Mouse (Mus musculus): ENCODE measurements around the gene Rptor. TPM values are rescaled to one million over a fixed set of nuclear protein-coding genes. Genes with fewer than 3 reads are reported as not detected.

Rptor gene
- polyA plus RNA-seq, 1 experiment from 2014 or later, result 3.9 TPM

DNA sequence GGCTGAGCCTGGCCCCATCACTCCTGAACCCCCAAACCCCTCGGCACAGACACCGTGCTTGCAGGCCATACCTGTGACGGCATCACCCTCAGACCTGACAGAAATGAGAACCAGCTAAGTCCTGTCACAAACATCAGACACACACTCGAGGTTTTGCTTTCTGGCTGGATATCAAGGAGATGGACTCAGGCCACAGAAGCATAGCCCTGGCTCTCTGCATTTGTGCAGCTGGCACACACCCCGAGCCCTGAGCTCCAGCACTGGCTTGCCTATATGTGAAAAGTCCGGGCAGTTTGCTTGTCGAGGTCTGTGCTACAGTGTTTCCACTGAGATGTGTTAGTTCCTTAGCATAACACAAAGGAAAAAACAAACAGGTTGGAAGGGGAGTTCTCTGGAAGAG is 305.0 kb downstream of the Rptor start:
- ATAC-seq (ENCODE audit: low read depth), result no peak
- no peak overlapping the region for H3K27ac ChIP-seq (ENCODE audit: low read length)
- H3K36me3 ChIP-seq (ENCODE audit: control insufficient read depth, insufficient read depth), result no peaks in the 10 kb centered on the region
- no peaks in the 10 kb centered on the region for H3K9me3 ChIP-seq (replicated peaks; ENCODE audit: control insufficient read depth, low read length)
- no peak overlapping the region for H3K4me2 ChIP-seq (ENCODE audit: low read depth, low read length)
- 35% methylated on average over 7 of the region's 7 CpGs for WGBS (ENCODE audit: insufficient replicate concordance)
- H3K4me3 ChIP-seq (ENCODE audit: low read depth, low read length), result no peak overlapping the region
- no peaks in the 10 kb centered on the region for H3K27me3 ChIP-seq (ENCODE audit: control insufficient read depth, insufficient read depth, low read depth, low read length)
- no peaks in the 10 kb centered on the region for H3K4me1 ChIP-seq (ENCODE audit: control insufficient read depth, low read depth, low read length)
- no peak overlapping the region for H3K9ac ChIP-seq (ENCODE audit: low read depth, low read length)

DNA sequence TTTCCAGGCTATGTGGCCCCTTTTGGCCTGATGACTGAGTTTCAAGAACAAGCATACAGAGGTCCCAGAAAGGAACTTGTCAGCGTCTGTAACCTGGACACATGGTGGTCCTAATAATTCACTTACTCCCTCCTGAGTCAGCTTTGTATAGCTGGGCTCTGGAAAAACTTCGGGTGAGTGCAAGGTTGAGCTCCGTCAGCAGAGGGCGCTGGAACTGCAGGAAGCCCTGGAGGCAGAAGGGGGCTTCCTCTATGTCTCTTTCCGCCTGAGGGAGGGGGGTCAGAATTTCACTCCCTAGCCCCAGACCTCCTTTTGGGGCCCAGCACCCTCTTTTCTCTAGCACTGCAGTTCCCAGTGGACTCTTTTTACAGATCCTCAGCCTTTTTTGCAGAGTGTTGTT is 306.7 kb downstream of the Rptor start:
- H3K4me1 ChIP-seq (ENCODE audit: control insufficient read depth, low read depth, low read length), result peaks cover 10% of the 10 kb centered on the region
- no peak overlapping the region for H3K27ac ChIP-seq (ENCODE audit: low read length)
- H3K4me2 ChIP-seq (ENCODE audit: low read depth, low read length), result no peak overlapping the region
- H3K27me3 ChIP-seq (ENCODE audit: control insufficient read depth, insufficient read depth, low read depth, low read length), result no peaks in the 10 kb centered on the region
- WGBS (ENCODE audit: insufficient replicate concordance), result 2% methylated on average over 5 of the region's 5 CpGs
- no peak overlapping the region for H3K4me3 ChIP-seq (ENCODE audit: low read depth, low read length)
- no peak overlapping the region for H3K9ac ChIP-seq (ENCODE audit: low read depth, low read length)
- H3K9me3 ChIP-seq (replicated peaks; ENCODE audit: control insufficient read depth, low read length), result no peaks in the 10 kb centered on the region
- no peak for ATAC-seq (ENCODE audit: low read depth)
- no peaks in the 10 kb centered on the region for H3K36me3 ChIP-seq (ENCODE audit: control insufficient read depth, insufficient read depth)

DNA sequence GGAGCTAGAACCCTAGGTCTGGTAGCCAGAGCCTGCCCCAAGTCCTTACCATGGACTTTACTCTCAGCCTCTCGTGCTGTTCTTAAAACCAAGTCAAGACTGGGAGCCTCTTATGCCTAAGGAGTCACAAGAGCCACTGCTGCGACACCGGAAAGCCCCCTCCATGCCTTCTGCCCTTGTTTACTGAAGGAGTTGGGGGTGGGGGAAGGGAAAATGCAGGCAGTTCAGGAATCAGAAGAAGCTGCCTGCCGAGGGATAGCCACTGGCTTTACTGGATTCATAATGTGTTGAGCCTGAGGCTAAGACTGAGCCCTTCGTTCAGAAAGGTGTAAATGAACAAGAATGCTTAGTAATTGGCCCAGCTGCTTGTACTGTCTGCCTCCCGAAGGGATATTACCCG is 310.1 kb downstream of the Rptor start:
- no peak for ATAC-seq (ENCODE audit: low read depth)
- 33% methylated on average over 7 of the region's 7 CpGs for WGBS (ENCODE audit: insufficient replicate concordance)
- Histone ChIP-seq H3K4me2 (ENCODE audit: low read depth, low read length) (peak overlapping the region; percentile 73), H3K4me1 (ENCODE audit: control insufficient read depth, low read depth, low read length) (peaks cover 20% of the 10 kb centered on the region), H3K9ac (ENCODE audit: low read depth, low read length) (peak overlapping the region; percentile 91), H3K27ac (ENCODE audit: low read length) (0 out of 2 replicates have a peak overlapping the region, but pooled peaks have one; percentile 33), H3K36me3 (ENCODE audit: control insufficient read depth, insufficient read depth) (peaks cover 8% of the 10 kb centered on the region), H3K27me3 (ENCODE audit: control insufficient read depth, insufficient read depth, low read depth, low read length) (no peaks in the 10 kb centered on the region), H3K9me3 (replicated peaks; ENCODE audit: control insufficient read depth, low read length) (no peaks in the 10 kb centered on the region), H3K4me3 (ENCODE audit: low read depth, low read length) (peak overlapping the region; percentile 78)

DNA sequence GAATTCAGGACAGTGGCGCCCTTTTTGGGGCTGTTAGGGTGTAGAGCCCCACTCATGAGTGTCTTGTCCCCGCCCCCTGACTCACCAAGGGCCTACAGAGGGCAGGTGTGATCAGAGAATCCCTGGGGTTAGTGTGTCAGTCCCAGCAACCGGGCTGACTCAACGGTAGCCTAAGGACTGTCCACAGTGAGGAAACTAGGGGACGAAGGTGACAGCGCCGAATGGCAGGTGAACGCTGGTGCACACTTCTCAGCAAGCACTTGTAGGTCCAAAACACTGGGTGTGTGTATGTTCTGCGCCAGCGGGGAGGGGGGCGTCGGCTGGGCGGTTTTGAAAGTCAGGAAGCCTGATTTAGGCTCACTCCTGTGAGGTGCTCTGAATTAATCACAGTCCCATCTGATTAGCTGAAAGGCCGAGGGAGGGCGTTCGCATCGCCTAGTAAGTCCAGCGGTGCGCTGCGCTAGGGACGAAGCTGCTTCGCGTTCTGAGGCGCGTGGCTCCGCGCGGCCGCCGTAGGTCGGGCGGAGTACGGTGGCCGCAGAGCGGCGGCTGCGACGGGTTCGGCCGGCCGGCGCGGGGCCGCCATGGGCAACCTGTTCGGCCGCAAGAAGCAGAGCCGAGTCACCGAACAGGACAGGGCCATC is 310.7 kb downstream of the Rptor start, which contains the start of gene Chmp6:
Gene Chmp6 (plus strand): TSS at position 151 of the 644 bp plus-strand sequence.
- H3K9ac ChIP-seq (ENCODE audit: low read depth, low read length), result peak within 1 kb of the TSS; percentile 91
- no peaks in the 10 kb centered on the region for H3K27me3 ChIP-seq (ENCODE audit: control insufficient read depth, insufficient read depth, low read depth, low read length)
- peaks cover 14% of the 10 kb centered on the region for H3K36me3 ChIP-seq (ENCODE audit: control insufficient read depth, insufficient read depth)
- ATAC-seq (ENCODE audit: low read depth), result peak; percentile 76
- peak within 1 kb of the TSS; percentile 73 for H3K4me2 ChIP-seq (ENCODE audit: low read depth, low read length)
- peak within 1 kb of the TSS; percentile 63 for H3K27ac ChIP-seq (ENCODE audit: low read length)
- H3K4me3 ChIP-seq (ENCODE audit: low read depth, low read length), result peak within 1 kb of the TSS; percentile 78
- peaks cover 20% of the 10 kb centered on the region for H3K4me1 ChIP-seq (ENCODE audit: control insufficient read depth, low read depth, low read length)
- H3K9me3 ChIP-seq (replicated peaks; ENCODE audit: control insufficient read depth, low read length), result no peaks in the 10 kb centered on the region
- WGBS (ENCODE audit: insufficient replicate concordance), result 1% methylated on average over 48 of the region's 48 CpGs

DNA sequence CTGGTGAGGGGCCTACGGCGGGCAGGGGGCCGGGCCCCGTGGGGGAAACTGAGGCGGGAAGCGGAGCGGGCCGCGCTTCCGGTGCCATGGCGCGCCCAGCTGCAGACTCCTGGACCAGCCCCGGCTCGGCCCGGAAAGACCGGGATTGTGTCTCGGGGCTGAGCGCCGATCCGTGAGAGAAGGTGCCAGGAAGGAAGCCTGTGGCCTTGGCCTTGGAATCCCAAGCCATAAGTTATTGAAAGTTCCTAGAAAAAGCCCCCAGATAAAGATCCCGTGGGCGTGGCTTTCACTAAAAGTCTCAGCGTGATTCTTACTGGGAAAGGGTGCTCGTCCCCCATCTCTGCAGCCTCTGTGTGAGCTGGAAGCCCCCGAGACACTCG is 311.2 kb downstream of the Rptor start:
- Histone ChIP-seq H3K36me3 (ENCODE audit: control insufficient read depth, insufficient read depth) (peaks cover 19% of the 10 kb centered on the region), H3K9ac (ENCODE audit: low read depth, low read length) (peak overlapping the region; percentile 91), H3K4me1 (ENCODE audit: control insufficient read depth, low read depth, low read length) (peaks cover 20% of the 10 kb centered on the region), H3K4me2 (ENCODE audit: low read depth, low read length) (peak overlapping the region; percentile 73), H3K4me3 (ENCODE audit: low read depth, low read length) (peak overlapping the region; percentile 78), H3K9me3 (replicated peaks; ENCODE audit: control insufficient read depth, low read length) (no peaks in the 10 kb centered on the region), H3K27ac (ENCODE audit: low read length) (peak overlapping the region; percentile 63), H3K27me3 (ENCODE audit: control insufficient read depth, insufficient read depth, low read depth, low read length) (no peaks in the 10 kb centered on the region)
- peak; percentile 25; the same call in 1 of the 2 replicates for ATAC-seq (ENCODE audit: low read depth)
- WGBS (ENCODE audit: insufficient replicate concordance), result 0% methylated on average over 26 of the region's 26 CpGs

DNA sequence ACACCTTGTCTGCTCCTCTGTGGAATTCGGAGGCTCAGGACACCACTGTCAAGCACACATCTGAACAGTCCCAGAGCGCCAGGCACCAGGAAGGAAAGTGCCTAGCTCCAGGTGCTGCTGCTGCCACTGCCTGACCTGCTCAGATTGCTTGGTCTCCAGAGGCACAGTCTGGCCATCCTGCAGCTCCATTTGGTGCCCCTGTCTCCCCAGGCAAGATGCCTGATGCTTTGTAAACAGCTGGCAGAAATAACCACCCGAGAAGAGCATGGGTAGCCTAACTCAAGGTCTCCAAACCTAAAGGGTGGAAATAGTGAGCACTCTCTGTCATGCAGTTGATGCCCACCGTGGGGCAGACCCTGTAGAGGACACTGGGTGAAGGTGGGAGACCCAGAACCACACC is 311.7 kb downstream of the Rptor start:
- Histone ChIP-seq H3K27me3 (ENCODE audit: control insufficient read depth, insufficient read depth, low read depth, low read length) (no peaks in the 10 kb centered on the region), H3K4me2 (ENCODE audit: low read depth, low read length) (peak overlapping the region; percentile 73), H3K4me3 (ENCODE audit: low read depth, low read length) (peak overlapping the region; percentile 78), H3K27ac (ENCODE audit: low read length) (no peak overlapping the region; the same call in 1 of the 2 replicates), H3K9ac (ENCODE audit: low read depth, low read length) (peak overlapping the region; percentile 91), H3K4me1 (ENCODE audit: control insufficient read depth, low read depth, low read length) (peaks cover 20% of the 10 kb centered on the region), H3K36me3 (ENCODE audit: control insufficient read depth, insufficient read depth) (peaks cover 19% of the 10 kb centered on the region), H3K9me3 (replicated peaks; ENCODE audit: control insufficient read depth, low read length) (no peaks in the 10 kb centered on the region)
- 18% methylated on average over 4 of the region's 4 CpGs for WGBS (ENCODE audit: insufficient replicate concordance)
- no peak for ATAC-seq (ENCODE audit: low read depth)

DNA sequence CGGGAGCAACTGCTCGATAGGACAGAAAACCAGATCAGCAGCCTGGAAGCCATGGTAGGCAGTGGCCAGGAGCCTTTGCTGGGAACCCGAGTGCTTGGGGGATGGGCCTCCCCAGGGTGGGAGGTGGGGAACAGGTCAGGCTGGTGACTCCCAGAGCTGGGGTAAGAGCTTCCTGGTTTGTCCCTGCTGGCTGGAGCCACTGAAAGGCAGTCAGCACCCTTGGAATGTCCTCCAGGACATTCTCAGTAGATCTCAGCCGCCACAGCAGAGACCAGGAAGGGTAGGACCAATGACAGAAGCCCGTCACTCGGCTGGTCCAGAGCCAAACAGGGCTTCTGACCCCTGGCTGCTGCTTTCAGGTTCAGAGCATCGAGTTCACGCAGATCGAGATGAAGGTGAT is 313.0 kb downstream of the Rptor start:
- WGBS (ENCODE audit: insufficient replicate concordance), result 78% methylated on average over 9 of the region's 9 CpGs
- Histone ChIP-seq H3K4me2 (ENCODE audit: low read depth, low read length) (no peak overlapping the region), H3K27me3 (ENCODE audit: control insufficient read depth, insufficient read depth, low read depth, low read length) (no peaks in the 10 kb centered on the region), H3K4me3 (ENCODE audit: low read depth, low read length) (no peak overlapping the region), H3K9ac (ENCODE audit: low read depth, low read length) (no peak overlapping the region), H3K4me1 (ENCODE audit: control insufficient read depth, low read depth, low read length) (peaks cover 20% of the 10 kb centered on the region), H3K9me3 (replicated peaks; ENCODE audit: control insufficient read depth, low read length) (no peaks in the 10 kb centered on the region), H3K27ac (ENCODE audit: low read length) (no peak overlapping the region), H3K36me3 (ENCODE audit: control insufficient read depth, insufficient read depth) (peaks cover 19% of the 10 kb centered on the region)
- no peak for ATAC-seq (ENCODE audit: low read depth)

DNA sequence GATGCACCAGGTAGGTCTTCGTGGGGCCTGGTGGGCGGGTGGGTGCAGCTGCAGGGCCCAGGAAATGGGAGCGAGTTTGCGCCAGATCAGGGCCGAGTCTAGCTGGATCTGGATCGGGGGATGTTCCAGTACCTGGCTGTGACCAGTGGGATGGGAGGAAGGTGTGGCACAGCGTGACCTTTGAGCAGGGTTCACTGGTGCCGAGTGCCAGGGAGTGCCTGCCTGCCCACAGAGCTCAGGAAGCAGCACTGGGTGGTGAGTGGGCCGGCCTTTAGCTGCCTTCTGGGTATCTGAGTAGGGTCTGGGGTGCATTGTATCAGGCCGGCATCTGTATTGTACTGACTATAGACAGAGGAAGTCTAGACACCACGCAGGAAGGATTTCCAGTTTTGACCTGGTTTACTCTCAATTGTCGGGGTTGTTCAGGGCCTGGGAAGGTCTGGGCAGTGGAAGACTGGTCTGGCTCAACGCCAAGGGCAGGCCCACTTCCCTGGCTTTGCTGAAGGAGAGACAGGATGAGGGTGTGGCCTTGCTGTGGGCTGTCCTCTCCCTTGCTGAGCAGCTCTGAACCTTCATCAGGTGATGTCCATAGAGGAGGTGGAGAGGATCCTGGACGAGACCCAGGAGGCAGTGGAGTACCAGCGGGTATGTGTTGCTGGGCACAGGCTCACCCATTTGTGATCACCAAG is 313.5 kb downstream of the Rptor start:
- Histone ChIP-seq H3K27ac (ENCODE audit: low read length) (0 out of 2 replicates have a peak overlapping the region, but pooled peaks have one; percentile 10), H3K27me3 (ENCODE audit: control insufficient read depth, insufficient read depth, low read depth, low read length) (no peaks in the 10 kb centered on the region), H3K9me3 (replicated peaks; ENCODE audit: control insufficient read depth, low read length) (no peaks in the 10 kb centered on the region), H3K4me1 (ENCODE audit: control insufficient read depth, low read depth, low read length) (peaks cover 20% of the 10 kb centered on the region), H3K4me2 (ENCODE audit: low read depth, low read length) (no peak overlapping the region), H3K36me3 (ENCODE audit: control insufficient read depth, insufficient read depth) (peaks cover 19% of the 10 kb centered on the region), H3K9ac (ENCODE audit: low read depth, low read length) (no peak overlapping the region), H3K4me3 (ENCODE audit: low read depth, low read length) (no peak overlapping the region)
- peak; percentile 47; the same call in 1 of the 2 replicates for ATAC-seq (ENCODE audit: low read depth)
- WGBS (ENCODE audit: insufficient replicate concordance), result 75% methylated on average over 15 of the region's 15 CpGs

DNA sequence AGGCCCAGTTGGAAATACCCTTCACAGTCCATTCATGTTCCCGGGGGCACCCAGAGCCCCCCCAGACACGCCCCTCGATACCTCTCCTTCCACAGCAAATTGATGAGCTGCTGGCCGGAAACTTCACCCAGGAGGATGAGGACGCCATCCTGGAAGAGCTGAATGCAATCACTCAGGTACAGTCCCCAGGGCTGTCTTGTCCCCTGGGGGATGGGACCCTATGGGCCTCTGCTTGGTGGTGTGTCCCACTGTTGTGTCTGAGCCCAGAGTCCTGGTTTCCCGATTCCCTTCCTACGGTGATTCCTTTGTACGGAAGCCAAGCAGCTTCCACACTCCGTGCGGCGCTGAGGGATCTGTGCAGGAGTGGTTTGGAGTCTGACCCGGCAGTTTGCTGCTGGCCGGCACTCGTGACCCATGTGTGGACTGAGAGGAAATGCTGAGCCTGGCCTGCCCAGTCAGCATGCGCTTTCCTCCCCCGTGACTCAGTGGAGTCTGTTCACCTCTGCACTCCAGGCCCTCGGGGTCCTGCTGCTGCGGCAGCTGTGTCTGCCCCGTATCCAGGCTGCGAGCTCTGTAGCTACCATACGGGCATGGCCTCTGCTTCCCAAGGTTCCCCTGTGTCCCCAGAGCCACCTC is 314.2 kb downstream of the Rptor start:
- WGBS (ENCODE audit: insufficient replicate concordance), result 88% methylated on average over 21 of the region's 21 CpGs
- Histone ChIP-seq H3K9me3 (replicated peaks; ENCODE audit: control insufficient read depth, low read length) (no peaks in the 10 kb centered on the region), H3K4me2 (ENCODE audit: low read depth, low read length) (no peak overlapping the region), H3K4me1 (ENCODE audit: control insufficient read depth, low read depth, low read length) (peaks cover 20% of the 10 kb centered on the region), H3K27ac (ENCODE audit: low read length) (0 out of 2 replicates have a peak overlapping the region, but pooled peaks have one; percentile 10), H3K36me3 (ENCODE audit: control insufficient read depth, insufficient read depth) (peaks cover 19% of the 10 kb centered on the region), H3K9ac (ENCODE audit: low read depth, low read length) (no peak overlapping the region), H3K4me3 (ENCODE audit: low read depth, low read length) (no peak overlapping the region), H3K27me3 (ENCODE audit: control insufficient read depth, insufficient read depth, low read depth, low read length) (no peaks in the 10 kb centered on the region)
- ATAC-seq (ENCODE audit: low read depth), result no peak

Data from liver, embryonic 16.5 days (tissue).